ENCODE assay signal across 11 mouse cellular contexts in genomic region chr9:89868093-89868729, GRCm38 (mm10). TPM values are rescaled to one million over a fixed set of nuclear protein-coding genes. Genes with fewer than 3 reads are reported as not detected.
DNase-seq lines count a peak whose midpoint lies in the region; ATAC-seq and TF ChIP-seq lines count a peak whose summit lies in the region.
"Had no signal": no experiment of that assay in that cellular context is flagged by ENCODE, and none has a peak within 500 bp of the region (broad histone marks: within the 10 kb centered on the region; RNA-seq: fewer than 3 reads in every experiment).

No protein-coding gene starts in this region.

- H3K36me3 ChIP-seq in neural tube, embryonic 12.5 days, result no peaks in the 10 kb centered on the region
- no peaks in the 10 kb centered on the region for H3K36me3 ChIP-seq in hindbrain, embryonic 14.5 days (replicated peaks; ENCODE audit: control insufficient read depth, insufficient read depth)
- no peaks in the 10 kb centered on the region for H3K36me3 ChIP-seq in limb, embryonic 15.5 days
- H3K36me3 ChIP-seq in stomach, postnatal 0 days (ENCODE audit: control insufficient read depth, insufficient read depth, low read length), result no peaks in the 10 kb centered on the region

- H3K4me1 ChIP-seq in neural tube, embryonic 12.5 days, result peaks cover 4% of the 10 kb centered on the region; the same call in 1 of the 2 replicates
- no peaks in the 10 kb centered on the region for H3K4me1 ChIP-seq in hindbrain, embryonic 14.5 days (replicated peaks; ENCODE audit: control insufficient read depth, insufficient read depth, low read length)
- peaks cover 3% of the 10 kb centered on the region; the same call in 1 of the 2 replicates for H3K4me1 ChIP-seq in limb, embryonic 15.5 days
- no peaks in the 10 kb centered on the region for H3K4me1 ChIP-seq in stomach, postnatal 0 days (replicated peaks; ENCODE audit: control insufficient read depth, insufficient read depth)

- H3K9ac ChIP-seq in neural tube, embryonic 12.5 days, result no peak overlapping the region
- no peak overlapping the region for H3K9ac ChIP-seq in hindbrain, embryonic 14.5 days
- no peak overlapping the region for H3K9ac ChIP-seq in limb, embryonic 15.5 days
- H3K9ac ChIP-seq in stomach, postnatal 0 days (ENCODE audit: low read length), result no peak overlapping the region
- H3K9ac ChIP-seq: liver, embryonic 14.5 days had no signal

- H3K9me3 ChIP-seq in neural tube, embryonic 12.5 days, result no peaks in the 10 kb centered on the region
- H3K9me3 ChIP-seq in hindbrain, embryonic 14.5 days (ENCODE audit: control insufficient read depth, low read length), result no peaks in the 10 kb centered on the region
- no peaks in the 10 kb centered on the region for H3K9me3 ChIP-seq in limb, embryonic 15.5 days
- H3K9me3 ChIP-seq in stomach, postnatal 0 days (ENCODE audit: control insufficient read depth, low read length), result no peaks in the 10 kb centered on the region

- peak; percentile 52; the same call in 1 of the 2 replicates for ATAC-seq in neural tube, embryonic 12.5 days (ENCODE audit: low FRiP score, low read depth)
- ATAC-seq in hindbrain, embryonic 14.5 days (ENCODE audit: low FRiP score), result peak; percentile 73
- ATAC-seq in limb, embryonic 15.5 days (ENCODE audit: insufficient number of reproducible peaks, low FRiP score, low TSS enrichment, low read depth), result no peak
- no peak for ATAC-seq in stomach, postnatal 0 days (ENCODE audit: low FRiP score, low TSS enrichment)
- no peak for ATAC-seq in activated CD4-positive, CD25-positive, alpha-beta regulatory T cell, adult 4 months
- ATAC-seq: Patski had no signal

- 1% methylated on average over 16 of the region's 16 CpGs for WGBS in neural tube, embryonic 12.5 days
- 2% methylated on average over 16 of the region's 16 CpGs for WGBS in hindbrain, embryonic 14.5 days
- 4% methylated on average over 16 of the region's 16 CpGs for WGBS in limb, embryonic 15.5 days
- WGBS in stomach, postnatal 0 days, result 3% methylated on average over 16 of the region's 16 CpGs

- DNase-seq in neural tube, embryonic 10.5 days (ENCODE audit: extremely low spot score, low spot score), result no peak
- no peak for DNase-seq in hindbrain, embryonic 14.5 days (ENCODE audit: low spot score)
- DNase-seq in stomach, postnatal 0 days (ENCODE audit: low spot score), result peak; percentile 54
- no peak for DNase-seq in urinary bladder, postnatal 4 days (ENCODE audit: low spot score in 2 of 2)
- DNase-seq in right cerebral cortex, postnatal 10 days (ENCODE audit: low spot score in 2 of 2), result no peak
- DNase-seq: right cerebral cortex, adult 18-20 months had no signal

- peaks cover 49% of the 10 kb centered on the region for H3K27me3 ChIP-seq in neural tube, embryonic 12.5 days (replicated peaks)
- peaks cover 55% of the 10 kb centered on the region for H3K27me3 ChIP-seq in hindbrain, embryonic 14.5 days (ENCODE audit: control insufficient read depth, insufficient read depth, low read length)
- H3K27me3 ChIP-seq in limb, embryonic 15.5 days, result peaks cover 57% of the 10 kb centered on the region
- no peaks in the 10 kb centered on the region for H3K27me3 ChIP-seq in stomach, postnatal 0 days (ENCODE audit: control insufficient read depth, insufficient read depth, low read length)
- H3K27me3 ChIP-seq: Patski had no signal

- H3K4me3 ChIP-seq in neural tube, embryonic 12.5 days, result no peak overlapping the region
- H3K4me3 ChIP-seq in hindbrain, embryonic 14.5 days (replicated peaks; ENCODE audit: low read length), result no peak overlapping the region
- peak overlapping the region; percentile 9; the same call in 1 of the 2 replicates for H3K4me3 ChIP-seq in limb, embryonic 15.5 days
- no peak overlapping the region for H3K4me3 ChIP-seq in stomach, postnatal 0 days (ENCODE audit: low read depth, low read length)

- TF ChIP-seq EP300 in stomach, postnatal 0 days (optimal IDR thresholded peaks at IDR 0.05), result no peak

- no peak overlapping the region for H3K27ac ChIP-seq in neural tube, embryonic 12.5 days
- no peak overlapping the region for H3K27ac ChIP-seq in hindbrain, embryonic 14.5 days
- no peak overlapping the region for H3K27ac ChIP-seq in limb, embryonic 15.5 days
- no peak overlapping the region for H3K27ac ChIP-seq in stomach, postnatal 0 days (replicated peaks)
- H3K27ac ChIP-seq: liver, embryonic 14.5 days had no signal

- H3K4me2 ChIP-seq in neural tube, embryonic 12.5 days (replicated peaks), result peak overlapping the region; percentile 45
- peak overlapping the region; percentile 37 for H3K4me2 ChIP-seq in hindbrain, embryonic 14.5 days (replicated peaks)
- H3K4me2 ChIP-seq in limb, embryonic 15.5 days, result 0 out of 2 replicates have a peak overlapping the region, but pooled peaks have one; percentile 22
- H3K4me2 ChIP-seq in stomach, postnatal 0 days (replicated peaks; ENCODE audit: low read depth), result no peak overlapping the region; the same call in 1 of the 2 replicates

- TF ChIP-seq CTCF in stomach, postnatal 0 days (IDR thresholded peaks at IDR 0.05; ENCODE audit: low read depth), result no peak

RNA-seq across cellular contexts. Expression of gene Rasgrf1, which starts 41.5 kb away (rescaled TPM):
- polyA plus RNA-seq in neural tube, embryonic 12.5 days (2016; fragmentation: Nextera tagmentation; extraction: Ambion mirVana), result 0.18 and 0.28 TPM in 2 replicates
- polyA plus RNA-seq in hindbrain, embryonic 14.5 days (2014; fragmentation: Nextera tagmentation; extraction: Ambion mirVana), result 9.7 and 10.1 TPM in 2 replicates
- polyA plus RNA-seq in limb, embryonic 15.5 days (2015; fragmentation: Nextera tagmentation; extraction: Ambion mirVana), result 0.46 and 0.58 TPM in 2 replicates
- 0.13 and 0.22 TPM in 2 replicates for polyA plus RNA-seq in stomach, postnatal 0 days (2015; fragmentation: Nextera tagmentation; extraction: Ambion mirVana)
- polyA plus RNA-seq in activated CD4-positive, CD25-positive, alpha-beta regulatory T cell, adult 4 months (2017; shearing (Covaris generic)), result not detected
- polyA plus RNA-seq: Patski had no signal

Comparison
In these comparisons a context has a peak if more than half of its experiments do, and no peak if none do; other contexts are left out.
1. ATAC-seq: peak in neural tube, embryonic 12.5 days (single experiment) and hindbrain, embryonic 14.5 days (single experiment); none in limb, embryonic 15.5 days (single experiment), stomach, postnatal 0 days (single experiment) and activated CD4-positive, CD25-positive, alpha-beta regulatory T cell, adult 4 months (single experiment).